Mouse (Mus musculus): Measurements from ENCODE around the gene Akt3. TPM values are rescaled to one million over a fixed set of nuclear protein-coding genes. Genes with fewer than 3 reads are reported as not detected.

Akt3 gene
- polyA plus RNA-seq, 1 experiment from 2014 or later, result 4.8 TPM

DNA sequence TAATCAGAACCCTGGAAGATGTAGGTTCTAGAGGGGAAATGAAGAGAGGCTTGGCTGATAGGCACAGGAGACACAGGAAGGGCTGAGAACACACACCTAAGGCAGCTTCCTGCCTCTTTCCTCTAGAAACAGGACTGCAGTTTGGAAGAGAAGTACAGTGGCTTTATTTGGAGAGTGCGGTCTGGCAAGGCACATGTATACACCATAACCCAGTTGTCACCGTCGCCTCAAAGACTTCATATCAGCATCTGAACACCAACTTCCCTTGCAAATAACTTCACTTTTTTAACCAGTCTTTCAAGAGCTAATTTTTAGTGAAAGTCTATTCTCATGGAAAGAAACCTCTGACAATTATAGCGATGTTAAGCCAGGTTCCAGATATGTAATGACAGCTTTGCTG lies 266.5 kb downstream of the Akt3 start:
- H3K36me3 ChIP-seq, result no peaks in the 10 kb centered on the region
- 89% methylated on average over 4 of the region's 4 CpGs for WGBS
- no peaks in the 10 kb centered on the region for H3K9me3 ChIP-seq
- no peak overlapping the region for H3K9ac ChIP-seq
- H3K27ac ChIP-seq, result no peak overlapping the region
- no peak overlapping the region for H3K4me2 ChIP-seq
- no peak overlapping the region for H3K4me3 ChIP-seq
- no peak for ATAC-seq (ENCODE audit: insufficient number of reproducible peaks, low FRiP score, low TSS enrichment, low read depth)
- H3K4me1 ChIP-seq, result peaks cover 27% of the 10 kb centered on the region
- H3K27me3 ChIP-seq, result no peaks in the 10 kb centered on the region

DNA sequence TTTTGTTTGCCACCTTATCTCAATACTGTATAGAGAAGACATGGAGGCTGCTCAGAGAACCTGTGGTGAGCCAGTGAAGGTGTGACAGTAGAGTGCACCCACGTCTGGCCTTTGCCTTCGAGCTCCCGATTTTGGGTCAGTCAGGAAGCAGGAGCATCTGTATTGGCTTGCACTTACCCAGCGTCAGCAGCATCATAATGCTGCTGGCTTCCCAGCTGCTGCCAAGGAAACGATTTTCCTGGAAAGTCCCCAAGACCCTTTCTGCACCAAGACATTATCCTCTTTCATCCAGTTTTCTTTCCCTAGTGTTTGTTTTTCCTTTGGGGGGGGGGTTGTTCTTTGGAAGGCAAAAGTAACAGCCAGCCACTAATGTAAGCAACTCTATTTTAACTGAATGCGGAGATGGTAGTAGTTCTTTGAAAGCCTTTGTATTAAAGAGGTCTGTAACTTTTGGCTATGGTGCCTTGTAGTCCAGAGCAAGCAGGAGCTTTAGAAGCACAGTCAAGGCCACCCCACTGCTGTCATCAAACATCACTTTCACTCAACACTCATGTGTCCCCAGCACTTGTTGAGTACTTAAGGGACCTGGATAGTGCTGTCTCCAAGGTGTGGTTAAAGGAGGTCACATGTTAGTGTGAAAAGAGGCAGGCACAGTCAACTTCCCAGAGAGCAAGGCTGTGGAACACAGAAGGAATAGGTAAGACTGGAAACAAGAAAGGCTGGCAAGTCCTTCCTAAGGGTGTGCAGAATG lies 270.8 kb downstream of the Akt3 start:
- Histone ChIP-seq H3K36me3 (no peaks in the 10 kb centered on the region), H3K4me1 (peaks cover 16% of the 10 kb centered on the region), H3K27ac (no peak overlapping the region), H3K4me2 (no peak overlapping the region), H3K4me3 (no peak overlapping the region), H3K27me3 (no peaks in the 10 kb centered on the region), H3K9ac (no peak overlapping the region), H3K9me3 (no peaks in the 10 kb centered on the region)
- WGBS, result 51% methylated on average over 6 of the region's 6 CpGs
- ATAC-seq (ENCODE audit: insufficient number of reproducible peaks, low FRiP score, low TSS enrichment, low read depth), result no peak

GRCm38 (mm10) chr1:176986275-176986674 lies 271.7 kb downstream of the Akt3 start:
- no peak overlapping the region for H3K4me3 ChIP-seq
- no peak overlapping the region for H3K27ac ChIP-seq
- 62% methylated on average over 6 of the region's 6 CpGs for WGBS
- ATAC-seq (ENCODE audit: insufficient number of reproducible peaks, low FRiP score, low TSS enrichment, low read depth), result no peak
- H3K4me1 ChIP-seq, result peaks cover 16% of the 10 kb centered on the region
- no peaks in the 10 kb centered on the region for H3K27me3 ChIP-seq
- H3K9ac ChIP-seq, result no peak overlapping the region
- no peaks in the 10 kb centered on the region for H3K9me3 ChIP-seq
- no peaks in the 10 kb centered on the region for H3K36me3 ChIP-seq
- H3K4me2 ChIP-seq, result no peak overlapping the region

- H3K9ac ChIP-seq, result no peak overlapping the region
- peaks cover 16% of the 10 kb centered on the region for H3K4me1 ChIP-seq
- no peaks in the 10 kb centered on the region for H3K36me3 ChIP-seq
- no peak for ATAC-seq (ENCODE audit: insufficient number of reproducible peaks, low FRiP score, low TSS enrichment, low read depth)
- no peak overlapping the region for H3K4me2 ChIP-seq
- no peak overlapping the region for H3K4me3 ChIP-seq
- H3K27ac ChIP-seq, result no peak overlapping the region
- 48% methylated on average over 6 of the region's 6 CpGs for WGBS
- no peaks in the 10 kb centered on the region for H3K9me3 ChIP-seq
- H3K27me3 ChIP-seq, result no peaks in the 10 kb centered on the region
Measured at GRCm38 (mm10) chr1:176985691-176986090, 272.3 kb downstream of the Akt3 start.

GRCm38 (mm10) chr1:176982671-176983070 lies 275.3 kb downstream of the Akt3 start:
- Histone ChIP-seq H3K4me3 (no peak overlapping the region), H3K4me2 (no peak overlapping the region), H3K9me3 (no peaks in the 10 kb centered on the region), H3K9ac (no peak overlapping the region), H3K27ac (no peak overlapping the region), H3K36me3 (no peaks in the 10 kb centered on the region), H3K4me1 (peaks cover 16% of the 10 kb centered on the region), H3K27me3 (no peaks in the 10 kb centered on the region)
- ATAC-seq (ENCODE audit: insufficient number of reproducible peaks, low FRiP score, low TSS enrichment, low read depth), result no peak
- WGBS, result 80% methylated on average over 8 of the region's 8 CpGs

- Histone ChIP-seq H3K4me2 (no peak overlapping the region), H3K9ac (no peak overlapping the region), H3K27ac (no peak overlapping the region), H3K27me3 (no peaks in the 10 kb centered on the region), H3K4me1 (peaks cover 7% of the 10 kb centered on the region), H3K36me3 (no peaks in the 10 kb centered on the region), H3K4me3 (no peak overlapping the region), H3K9me3 (no peaks in the 10 kb centered on the region)
- no peak for ATAC-seq (ENCODE audit: insufficient number of reproducible peaks, low FRiP score, low TSS enrichment, low read depth)
- WGBS, result 92% methylated on average over 2 of the region's 2 CpGs
Measured at GRCm38 (mm10) chr1:176981511-176981910, 276.5 kb downstream of the Akt3 start.

- no peak overlapping the region for H3K4me3 ChIP-seq
- ATAC-seq (ENCODE audit: insufficient number of reproducible peaks, low FRiP score, low TSS enrichment, low read depth), result no peak
- WGBS, result 68% methylated on average over 10 of the region's 10 CpGs
- H3K9ac ChIP-seq, result no peak overlapping the region
- H3K4me1 ChIP-seq, result peaks cover 6% of the 10 kb centered on the region; the same call in 1 of the 2 replicates
- no peaks in the 10 kb centered on the region for H3K27me3 ChIP-seq
- no peaks in the 10 kb centered on the region for H3K9me3 ChIP-seq
- no peak overlapping the region for H3K4me2 ChIP-seq
- H3K27ac ChIP-seq, result no peak overlapping the region
- H3K36me3 ChIP-seq, result no peaks in the 10 kb centered on the region
Measured at GRCm38 (mm10) chr1:176980801-176981400, 277.1 kb downstream of the Akt3 start.

DNA sequence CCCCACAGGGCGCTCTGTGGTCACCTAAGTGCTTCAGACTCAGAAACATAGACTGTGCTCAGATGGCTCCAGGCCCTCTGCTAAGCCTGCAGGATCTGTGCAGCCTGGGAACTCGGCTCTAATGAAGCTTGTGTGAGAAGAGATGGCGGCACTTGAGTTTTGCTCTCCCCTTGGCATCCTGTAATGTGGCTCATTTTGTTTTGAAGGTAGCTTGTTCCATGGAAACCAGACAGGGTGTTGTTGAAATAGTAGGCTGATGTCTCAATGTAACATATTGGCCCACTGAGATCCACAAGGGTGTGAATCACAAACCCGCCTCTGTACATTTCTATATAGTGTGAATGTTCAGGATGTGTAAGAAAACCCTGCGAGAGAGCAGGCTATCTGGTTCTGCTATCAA lies 277.9 kb downstream of the Akt3 start:
- WGBS, result 82% methylated on average over 5 of the region's 5 CpGs
- H3K27ac ChIP-seq, result no peak overlapping the region

GRCm38 (mm10) chr1:176979235-176979634 lies 278.8 kb downstream of the Akt3 start:
- Histone ChIP-seq H3K4me3 (no peak overlapping the region), H3K4me1 (no peaks in the 10 kb centered on the region), H3K9me3 (no peaks in the 10 kb centered on the region), H3K4me2 (no peak overlapping the region), H3K9ac (no peak overlapping the region), H3K27me3 (no peaks in the 10 kb centered on the region), H3K27ac (no peak overlapping the region), H3K36me3 (no peaks in the 10 kb centered on the region)
- no peak for ATAC-seq (ENCODE audit: insufficient number of reproducible peaks, low FRiP score, low TSS enrichment, low read depth)

More for the DNA sequence above, 277.9 kb downstream of the Akt3 start:
- Histone ChIP-seq H3K4me1 (peaks cover 2% of the 10 kb centered on the region; the same call in 1 of the 2 replicates), H3K4me3 (no peak overlapping the region), H3K9ac (no peak overlapping the region), H3K36me3 (no peaks in the 10 kb centered on the region), H3K9me3 (no peaks in the 10 kb centered on the region), H3K27me3 (no peaks in the 10 kb centered on the region), H3K4me2 (no peak overlapping the region)
- ATAC-seq (ENCODE audit: insufficient number of reproducible peaks, low FRiP score, low TSS enrichment, low read depth), result no peak

GRCm38 (mm10) chr1:176973356-176974088 lies 284.5 kb downstream of the Akt3 start:
- Histone ChIP-seq H3K9me3 (no peaks in the 10 kb centered on the region), H3K36me3 (no peaks in the 10 kb centered on the region), H3K27ac (no peak overlapping the region), H3K4me1 (no peaks in the 10 kb centered on the region), H3K27me3 (no peaks in the 10 kb centered on the region), H3K9ac (no peak overlapping the region), H3K4me2 (no peak overlapping the region), H3K4me3 (no peak overlapping the region)
- no peak for ATAC-seq (ENCODE audit: insufficient number of reproducible peaks, low FRiP score, low TSS enrichment, low read depth)
- WGBS, result 86% methylated on average over 6 of the region's 6 CpGs

GRCm38 (mm10) chr1:176971479-176971797 lies 286.6 kb downstream of the Akt3 start:
- no peaks in the 10 kb centered on the region for H3K4me1 ChIP-seq
- H3K27ac ChIP-seq, result no peak overlapping the region
- ATAC-seq (ENCODE audit: insufficient number of reproducible peaks, low FRiP score, low TSS enrichment, low read depth), result no peak
- no peak overlapping the region for H3K4me3 ChIP-seq
- no peak overlapping the region for H3K4me2 ChIP-seq
- WGBS, result 75% methylated on average over 4 of the region's 4 CpGs
- no peaks in the 10 kb centered on the region for H3K9me3 ChIP-seq
- no peaks in the 10 kb centered on the region for H3K36me3 ChIP-seq
- H3K9ac ChIP-seq, result no peak overlapping the region
- H3K27me3 ChIP-seq, result no peaks in the 10 kb centered on the region
